Mouse (Mus musculus) frontal cortex, adult 2 months (tissue): ENCODE data around the gene Acat2. TPM values are rescaled to one million over a fixed set of nuclear protein-coding genes. Genes with fewer than 3 reads are reported as not detected.
"Not testable (repeated sequence)": the region's sequence is repeated elsewhere in the genome, so short reads cannot be mapped to it uniquely, and the experiment has no call there.

Source experiments
- DNase-seq, 2 experiments: peaks; one replicate each; pipeline ENCODE4 v3.0.0; 2022; ENCODE audit warnings: low spot score in 1 of 2; ENCODE audit errors: extremely low spot score in 1 of 2
- polyA plus RNA-seq: library from polyadenylated mRNA; depleted of rRNA; stranded (reverse); fragments of >200 nt; gene quantifications from 2 replicates; pipeline ENCODE4 v1.2.3, GENCODE M21; 2012

Gene Acat2
- polyA plus RNA-seq, 1 experiment, result 45.0 TPM

DNA sequence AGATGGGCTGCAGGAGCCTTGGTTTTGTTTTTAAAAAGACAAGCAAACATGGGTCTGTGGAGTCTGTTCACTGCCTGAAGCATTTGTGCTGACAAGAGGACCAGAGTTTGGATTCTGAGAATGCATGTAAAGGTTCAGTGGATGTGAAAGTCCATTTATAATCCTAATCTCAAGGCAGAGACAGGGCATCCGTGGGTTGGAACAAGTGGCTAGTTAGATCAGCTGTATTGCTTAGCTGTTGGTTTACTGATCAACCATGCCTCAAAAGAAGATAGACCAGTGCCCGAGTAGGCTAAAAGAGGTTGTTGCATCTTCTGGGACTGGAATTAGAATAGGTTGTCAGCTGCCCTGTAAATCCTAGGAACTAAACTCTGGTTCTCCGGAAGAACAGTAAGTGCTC, 2.9 kb upstream of the Acat2 start:
- no peak for DNase-seq

DNA sequence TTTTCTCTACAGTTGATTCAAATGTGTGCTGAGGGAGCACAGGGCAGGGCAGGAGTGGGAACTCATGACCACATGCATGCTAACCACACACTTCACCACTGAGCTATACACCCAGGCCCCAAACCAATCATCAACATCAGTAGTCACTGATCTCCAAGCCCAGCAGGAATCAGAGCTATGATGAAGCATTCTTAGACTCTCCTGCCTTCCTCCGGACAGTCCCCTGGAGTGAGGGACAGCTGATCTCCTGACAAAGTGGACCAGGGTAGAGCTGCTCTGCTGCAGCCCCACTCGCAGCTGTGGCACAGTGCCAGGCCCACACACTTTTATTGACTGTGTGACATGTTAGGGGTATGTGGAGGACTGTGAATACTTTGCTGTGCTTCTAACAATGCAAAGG, 1.2 kb downstream of the Acat2 start:
- DNase-seq, result not testable (repeated sequence)

DNA sequence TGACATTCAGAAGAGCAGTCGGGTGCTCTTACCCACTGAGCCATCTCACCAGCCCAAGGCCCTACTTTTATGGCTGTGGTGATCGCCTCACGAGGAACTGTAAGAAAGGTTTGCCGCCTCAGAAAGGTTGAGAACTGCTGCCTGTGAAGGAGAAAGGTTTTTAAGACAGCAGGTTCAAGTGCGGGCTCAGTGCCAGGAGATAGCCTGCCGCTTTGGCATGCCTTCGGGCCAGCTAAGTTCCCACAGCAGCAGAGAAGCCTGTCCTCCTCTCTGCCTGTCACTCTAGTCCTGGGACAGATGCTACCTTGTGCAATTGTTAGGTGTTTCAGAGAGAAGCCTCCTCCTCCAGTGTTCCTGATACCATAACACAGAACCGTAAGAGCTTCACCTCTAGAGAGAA, 3.9 kb downstream of the Acat2 start:
- no peak for DNase-seq

DNA sequence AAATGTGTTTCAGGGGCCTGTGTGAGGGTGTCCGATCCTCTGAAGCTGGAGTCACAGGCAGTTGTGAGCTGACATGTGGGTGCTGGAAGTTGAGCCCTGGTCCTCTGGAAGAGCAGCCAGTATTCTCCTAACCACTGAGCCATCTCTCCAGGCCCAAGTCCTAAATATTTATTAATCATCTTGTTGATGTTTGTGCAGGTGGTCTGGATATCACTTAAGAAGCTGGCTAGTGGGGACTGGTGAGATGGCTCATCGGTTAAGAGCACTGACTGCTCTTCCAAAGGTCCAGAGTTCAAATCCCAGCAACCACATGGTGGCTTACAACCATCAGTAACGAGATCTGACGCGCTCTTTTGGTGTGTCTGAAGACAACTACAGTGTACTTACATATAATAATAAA, 10.9 kb downstream of the Acat2 start:
- DNase-seq, result no peak

DNA sequence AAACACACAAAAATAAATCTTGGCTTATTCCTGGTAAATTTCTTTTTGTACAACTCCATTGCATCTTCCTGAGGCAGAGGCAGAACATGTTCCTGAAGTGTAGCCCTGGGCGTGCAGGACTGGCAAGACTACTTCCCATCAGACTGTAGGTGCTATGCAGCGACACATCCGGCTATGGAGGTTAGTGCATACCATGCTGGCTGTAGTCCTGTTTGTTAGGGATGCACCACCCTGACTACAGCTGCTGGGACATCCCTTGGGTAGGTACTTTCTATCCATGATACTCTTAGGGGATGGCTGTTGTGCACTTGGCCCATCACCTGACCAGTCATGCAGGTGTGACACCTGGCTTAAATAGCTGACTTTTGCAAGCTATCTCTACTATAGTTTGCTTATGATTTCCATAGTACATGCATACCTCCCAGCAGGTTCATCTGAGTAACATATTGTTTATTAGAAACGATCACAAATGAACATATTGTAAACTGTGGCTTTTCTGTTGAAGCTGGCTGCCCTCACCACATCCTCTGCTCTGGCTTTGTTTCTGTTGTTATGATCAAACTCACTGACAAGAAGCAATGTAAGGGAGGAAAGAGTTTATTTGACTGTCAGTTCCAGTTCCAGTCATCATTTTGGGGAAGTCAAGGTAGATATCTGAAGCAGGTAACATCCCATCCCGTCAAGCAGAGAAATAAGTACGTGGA, 17.9 kb downstream of the Acat2 start:
- DNase-seq, result no peak

DNA sequence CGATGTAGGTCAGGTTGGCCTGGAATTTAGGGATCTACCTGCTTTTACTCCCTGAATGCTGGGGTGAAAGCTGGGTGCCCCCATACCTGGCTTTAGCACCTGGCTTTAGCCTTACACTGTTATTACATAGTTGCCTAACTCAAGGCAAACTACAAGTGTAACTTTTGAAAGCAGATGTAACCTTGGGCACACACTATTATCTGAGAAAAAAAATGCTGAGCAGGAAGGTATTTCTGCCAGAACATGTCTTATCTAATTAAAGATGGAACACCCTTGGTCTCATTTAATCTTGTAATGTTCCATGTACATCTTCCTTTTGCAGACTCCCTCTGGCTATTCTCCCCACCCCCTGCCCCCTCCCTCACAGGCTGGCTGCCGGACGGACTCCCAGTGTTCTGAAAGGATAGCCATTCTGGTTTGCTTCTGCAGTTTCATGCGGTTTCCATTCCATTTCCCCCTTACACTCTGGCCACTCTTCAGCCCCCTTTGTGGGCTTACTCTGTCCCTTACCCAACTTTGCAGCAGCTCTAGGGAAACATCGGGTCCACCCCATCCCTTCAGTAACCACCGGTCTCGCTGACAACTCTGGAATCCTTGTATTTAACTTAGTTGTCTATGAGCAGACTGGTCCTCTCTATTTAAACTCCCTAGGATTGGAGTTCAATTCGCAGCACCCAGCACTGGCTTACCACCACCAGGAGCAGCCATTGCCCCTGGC, 18.8 kb downstream of the Acat2 start:
- DNase-seq, result no peak

DNA sequence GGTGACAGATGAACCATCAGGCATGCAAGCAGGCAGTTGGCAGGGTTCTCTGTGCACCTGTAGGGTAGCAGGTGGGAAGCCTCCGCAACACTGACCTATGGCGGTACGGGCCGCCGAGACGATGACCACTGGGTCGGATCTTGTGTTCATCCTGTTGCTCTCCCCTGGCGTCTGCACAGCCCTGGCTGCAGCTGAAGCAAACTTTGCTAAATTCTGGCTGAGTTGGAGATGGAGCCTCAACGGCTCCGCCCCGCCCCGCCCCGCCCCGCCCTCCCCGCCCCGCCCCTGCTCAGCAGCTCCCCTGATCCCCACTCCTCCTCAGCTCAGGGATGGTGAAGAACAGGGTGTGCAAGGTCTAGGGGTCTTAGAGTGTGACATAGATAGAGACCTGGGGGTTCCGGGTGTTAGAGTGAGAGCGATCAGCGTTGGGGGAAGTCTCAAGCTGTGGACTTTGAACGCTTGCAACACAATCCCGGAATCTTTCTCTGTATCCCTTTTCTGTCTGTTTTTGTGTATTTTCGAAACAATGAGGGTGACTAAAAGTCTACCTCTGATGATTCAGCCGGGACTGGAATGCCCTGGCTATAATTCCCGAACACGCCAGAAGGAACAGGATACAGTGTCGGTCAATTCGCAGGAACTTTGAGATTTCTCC, 20.3 kb downstream of the Acat2 start, which contains the start of gene Acat3:
Acat3 (minus strand) TSS at position 450 of the 655 bp plus-strand sequence.
- DNase-seq, result no peak

DNA sequence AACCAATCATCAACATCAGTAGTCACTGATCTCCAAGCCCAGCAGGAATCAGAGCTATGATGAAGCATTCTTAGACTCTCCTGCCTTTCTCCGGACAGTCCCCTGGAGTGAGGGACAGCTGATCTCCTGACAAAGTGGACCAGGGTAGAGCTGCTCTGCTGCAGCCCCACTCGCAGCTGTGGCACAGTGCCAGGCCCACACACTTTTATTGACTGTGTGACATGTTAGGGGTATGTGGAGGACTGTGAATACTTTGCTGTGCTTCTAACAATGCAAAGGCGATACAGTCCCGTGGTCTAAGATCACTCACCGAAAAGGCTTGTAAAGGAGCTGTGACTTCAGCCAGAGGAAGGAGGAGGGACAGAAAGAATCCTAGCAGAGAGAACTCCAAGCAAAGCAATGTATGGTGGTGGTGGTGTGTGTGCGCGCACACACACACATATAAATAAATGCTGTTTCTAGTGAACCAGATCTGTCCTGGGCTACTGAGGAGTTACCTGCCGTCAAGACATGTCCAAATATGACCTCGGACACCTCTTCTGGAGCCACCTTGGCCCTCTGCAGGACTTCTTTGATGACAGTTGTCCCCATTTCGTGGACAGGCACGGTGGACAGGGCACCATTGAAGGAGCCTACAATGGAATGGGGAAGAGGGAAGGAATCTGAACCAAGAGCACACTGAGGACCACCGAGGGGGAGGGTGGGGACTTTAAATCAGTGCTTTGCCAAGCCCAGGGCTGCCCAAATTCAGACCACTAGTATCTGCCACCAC, 21.0 kb downstream of the Acat2 start:
- not testable (repeated sequence) for DNase-seq

DNA sequence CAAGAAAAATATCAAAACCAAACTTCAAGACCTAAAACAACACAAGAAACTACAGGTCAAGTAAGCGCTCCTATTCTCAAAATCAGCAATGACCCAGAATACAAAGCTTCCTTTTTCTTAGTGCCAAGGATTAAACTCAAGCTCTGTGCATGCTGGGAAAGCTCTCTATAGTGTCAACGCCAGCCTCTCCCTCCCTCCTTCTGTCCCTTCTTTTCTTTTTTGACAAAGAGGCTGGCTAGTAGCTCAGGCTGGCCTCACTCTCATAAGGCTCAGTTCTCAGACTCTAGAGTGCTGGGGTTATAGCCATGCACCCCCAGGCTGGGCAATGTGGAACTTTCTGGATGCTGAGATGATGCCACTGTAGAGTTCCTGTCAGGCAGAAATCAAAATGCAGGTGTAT, 22.5 kb downstream of the Acat2 start:
- DNase-seq, result no peak

DNA sequence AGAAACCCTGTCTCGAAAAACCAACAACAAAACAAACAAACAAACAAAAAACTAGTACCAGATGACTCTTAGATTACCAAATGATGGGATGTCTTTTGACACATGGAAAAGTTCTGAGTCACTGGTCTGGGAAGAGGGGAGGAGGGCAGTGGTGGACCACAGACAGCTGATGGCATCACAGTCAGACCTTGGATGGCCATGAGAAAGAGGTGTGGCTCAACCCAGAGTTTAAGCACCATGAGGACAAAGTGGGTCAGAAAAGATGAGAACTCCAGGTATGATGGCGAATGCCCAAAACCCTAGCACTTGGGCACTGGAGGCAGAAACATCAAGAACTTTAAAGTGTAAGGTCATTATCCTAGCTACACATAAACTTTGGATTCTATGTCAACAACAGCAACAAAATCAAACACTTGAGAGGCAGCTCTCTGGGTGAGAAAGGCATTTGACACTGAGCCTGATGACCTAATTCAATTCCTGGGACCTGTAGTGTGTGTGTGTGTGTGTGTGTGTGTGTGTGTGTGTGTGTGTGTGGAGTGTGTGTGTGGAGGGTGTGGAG, 23.1 kb downstream of the Acat2 start:
- no peak for DNase-seq

DNA sequence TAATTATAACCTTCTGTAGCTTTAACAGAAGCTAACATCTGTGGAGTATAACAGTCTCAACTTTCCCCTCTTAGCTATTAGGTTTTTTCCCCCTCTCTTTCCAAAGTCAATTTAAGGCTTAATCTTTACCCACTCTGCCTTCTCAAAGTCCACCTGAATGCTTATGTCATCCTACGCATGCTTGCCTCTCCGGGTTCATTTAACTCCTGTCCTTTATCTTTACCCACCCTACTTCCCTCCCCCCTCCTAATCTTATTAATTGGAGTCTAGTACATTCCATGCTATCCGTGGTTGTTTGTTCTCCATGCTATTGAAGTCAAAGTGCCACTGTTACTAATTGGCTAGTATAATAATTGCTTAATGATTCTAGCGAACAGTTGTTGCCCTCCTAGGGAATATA, 24.8 kb downstream of the Acat2 start:
- no peak for DNase-seq

DNA sequence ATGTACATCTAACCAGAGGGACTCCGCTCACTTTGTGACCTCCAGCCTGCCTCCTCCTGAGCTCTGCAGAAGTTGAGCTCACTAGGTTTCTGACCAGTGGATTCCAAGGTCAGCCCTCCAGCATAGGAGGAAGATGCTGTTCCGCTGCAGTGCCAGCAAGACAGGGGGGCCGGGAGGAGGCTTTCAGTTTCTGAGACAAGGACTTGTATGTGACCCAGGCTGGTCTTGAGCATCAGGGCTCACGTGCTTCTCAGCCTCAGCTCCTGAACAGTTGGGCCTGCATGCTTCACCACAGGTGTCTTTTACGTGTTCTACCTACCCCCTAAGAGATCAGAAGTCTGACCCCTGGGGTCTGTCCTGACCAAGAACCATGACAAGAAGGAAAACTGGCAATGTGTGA, 29.0 kb downstream of the Acat2 start:
- DNase-seq, result not testable (repeated sequence)

DNA sequence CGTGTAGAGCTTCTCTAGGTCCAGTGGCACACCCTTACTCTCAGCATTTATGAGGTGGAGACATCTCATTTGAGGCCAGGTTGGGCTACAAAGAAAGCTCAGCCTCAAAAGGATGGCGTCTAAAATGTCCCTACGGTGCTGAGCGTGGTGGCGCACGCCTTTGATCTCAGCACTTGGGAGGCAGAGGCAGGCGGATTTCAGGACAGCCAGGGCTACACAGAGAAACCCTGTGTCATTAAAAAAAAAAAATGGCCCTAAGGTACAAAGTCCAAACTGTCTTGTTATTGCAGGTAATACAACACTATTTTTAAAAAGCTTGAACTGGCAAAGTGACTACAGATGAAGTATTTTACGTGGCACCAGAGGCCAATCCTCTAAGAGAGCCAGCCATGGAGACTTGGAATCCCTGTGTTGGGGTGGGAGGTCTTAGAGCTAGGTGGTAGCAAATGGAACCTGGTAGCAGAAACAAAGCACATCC, 34.8 kb downstream of the Acat2 start:
- DNase-seq, result no peak

DNA sequence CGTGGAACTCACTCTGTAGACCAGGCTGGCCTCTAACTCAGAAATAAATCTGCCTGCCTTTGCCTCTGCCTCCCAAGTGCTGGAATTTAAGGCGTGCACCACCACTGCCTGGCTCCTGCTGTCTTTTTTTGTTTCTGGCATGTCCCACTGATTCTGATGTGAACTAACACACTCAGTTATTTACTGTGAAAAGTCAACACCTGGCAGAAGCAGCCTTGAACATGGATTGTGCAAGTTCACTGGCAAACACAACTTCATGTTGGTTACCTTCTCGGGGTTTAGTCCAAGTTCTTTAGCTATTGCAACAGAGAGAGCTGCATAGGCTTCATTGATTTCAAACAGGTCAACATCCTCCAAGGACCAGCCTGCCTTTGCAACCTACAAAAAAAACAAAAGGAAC, 35.5 kb downstream of the Acat2 start:
- no peak for DNase-seq

DNA sequence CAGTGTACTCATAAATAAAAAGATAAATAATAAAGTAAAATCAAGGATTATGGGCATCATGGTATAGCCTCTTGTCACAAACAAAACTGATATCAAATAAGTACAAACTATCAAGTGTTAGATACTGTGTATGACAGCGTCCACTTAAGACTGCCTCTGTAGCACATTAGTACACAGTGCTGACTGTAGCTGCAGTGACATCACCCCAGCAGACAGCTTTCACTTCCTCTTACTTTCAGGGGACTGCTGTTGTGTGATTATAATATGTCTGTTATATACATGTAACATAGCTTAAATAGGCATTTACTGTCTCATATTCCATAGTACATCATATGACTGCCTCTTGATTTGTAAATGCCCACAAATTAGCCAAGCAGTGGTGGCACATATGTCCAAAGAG, 39.5 kb downstream of the Acat2 start:
- DNase-seq, result no peak

DNA sequence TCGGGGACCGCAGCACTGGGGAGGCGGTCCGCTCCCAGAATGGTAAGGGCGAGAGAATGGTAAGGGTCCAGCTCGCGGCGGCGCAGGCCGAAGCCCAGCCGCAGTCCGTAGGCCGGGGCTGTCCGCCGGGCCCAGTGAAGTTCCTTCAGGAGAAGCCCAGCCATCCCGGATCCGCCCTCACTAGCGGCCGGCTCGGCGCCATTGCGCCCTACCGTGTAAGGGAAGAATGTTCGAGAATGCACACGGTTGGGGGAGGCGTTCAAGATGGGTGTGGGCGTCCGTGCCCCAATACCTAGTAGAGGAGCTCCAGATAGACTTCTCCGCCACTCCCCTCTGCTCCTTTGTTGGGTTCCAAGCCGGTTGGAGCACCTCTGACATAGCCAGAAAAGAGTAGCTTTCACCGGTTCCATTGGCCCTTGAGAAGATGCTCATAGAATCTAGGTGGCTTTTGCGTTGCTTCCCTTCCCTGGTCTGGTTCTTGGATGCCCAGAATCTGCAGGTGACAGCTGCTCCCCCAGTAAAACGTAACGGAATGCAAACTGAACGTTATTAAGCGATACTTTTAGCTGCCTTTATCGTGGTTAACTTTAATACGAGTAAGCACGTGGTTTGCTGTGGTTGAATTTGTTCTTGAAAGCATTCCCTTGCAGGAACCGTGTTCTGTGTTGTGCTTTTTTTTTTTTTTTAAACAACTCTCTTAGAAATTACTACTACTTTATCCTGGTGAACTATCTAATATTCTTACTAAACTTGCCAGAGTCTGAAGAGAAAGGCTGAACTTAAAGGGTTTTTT, 43.8 kb downstream of the Acat2 start:
- peak in 1 of 2 experiments; percentile 60 for DNase-seq

DNA sequence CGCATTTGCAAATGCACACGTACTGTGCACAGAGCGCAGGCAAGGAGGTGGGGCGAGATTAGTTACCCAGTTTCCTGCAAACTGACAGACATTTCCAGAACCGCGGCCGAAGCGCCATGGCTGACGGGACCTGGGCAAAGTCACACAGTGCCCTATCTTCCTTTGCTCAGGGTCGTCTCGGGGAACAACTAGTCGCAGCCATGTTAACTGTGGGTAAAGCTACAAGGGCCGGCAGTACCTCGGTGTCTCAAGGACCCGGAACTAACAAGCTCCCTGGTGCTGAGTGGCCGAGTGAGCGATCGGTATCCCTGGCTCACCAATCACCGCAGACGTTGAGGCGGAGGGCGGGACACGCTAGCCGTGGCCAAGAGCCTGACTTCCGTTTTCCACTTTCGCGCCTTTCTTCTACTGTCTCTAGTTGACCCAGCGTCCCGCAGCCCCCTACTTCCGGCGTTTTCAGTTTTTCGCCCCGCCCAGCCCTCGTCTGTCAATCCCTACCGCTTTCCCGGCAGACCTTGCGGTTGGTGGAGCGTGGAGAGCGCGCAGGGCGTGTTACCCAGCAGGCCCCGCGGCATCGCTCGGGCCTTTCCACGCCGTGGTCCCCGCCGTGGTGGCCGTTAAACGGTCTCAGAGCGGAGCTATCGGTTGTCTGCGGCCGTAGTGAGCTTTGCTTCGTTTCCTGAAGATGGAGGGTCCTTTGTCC, 44.5 kb downstream of the Acat2 start, which contains the start of gene Mrpl18:
Mrpl18 (minus strand) TSS at position 465 of the 703 bp plus-strand sequence.
- peak; percentile 99 to 100 for DNase-seq

DNA sequence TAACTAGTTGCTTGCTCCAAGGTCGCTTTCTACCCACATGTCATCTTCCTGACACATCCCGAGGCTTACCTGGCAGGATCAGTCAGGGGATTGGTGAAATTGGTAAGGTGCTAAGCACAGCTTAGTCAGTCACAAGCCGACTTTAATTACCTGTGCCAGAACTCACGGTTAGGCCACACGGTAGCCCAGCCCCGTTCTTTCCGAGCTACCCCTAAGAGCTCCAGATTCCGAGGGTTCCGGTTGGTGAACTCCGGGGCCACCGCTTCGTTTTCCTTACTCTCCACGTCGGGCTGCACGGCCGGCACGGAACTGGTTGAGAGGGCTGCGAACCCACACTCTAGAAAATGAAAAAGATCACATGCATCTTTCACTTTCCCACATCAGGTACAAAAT, 45.1 kb downstream of the Acat2 start, which contains the start of gene Tcp1:
Tcp1 (plus strand) TSS at position 214 of the 393 bp plus-strand sequence.
- no peak for DNase-seq

DNA sequence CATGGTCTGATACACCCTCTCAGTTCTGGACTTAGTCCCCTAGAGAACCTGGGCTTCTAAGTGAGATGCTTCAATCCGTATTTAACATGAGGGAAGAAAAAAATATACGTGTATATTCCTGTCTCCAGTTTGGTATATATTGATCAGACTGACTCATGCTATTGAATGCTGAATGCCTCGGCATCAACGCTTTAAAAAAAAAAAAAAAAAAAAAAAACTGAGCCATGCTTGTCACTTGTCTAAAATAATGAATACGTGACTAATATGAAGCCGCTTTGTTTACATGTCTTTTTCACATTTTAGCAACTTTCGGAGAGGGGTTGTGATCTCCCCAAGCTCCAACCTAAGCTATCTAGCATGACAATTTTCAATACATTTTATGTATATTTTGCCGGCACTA, 50.2 kb downstream of the Acat2 start:
- no peak for DNase-seq
